Mouse (Mus musculus) hindbrain, embryonic 16.5 days (tissue): ENCODE data around the gene Uba52. TPM values are rescaled to one million over a fixed set of nuclear protein-coding genes. Genes with fewer than 3 reads are reported as not detected.

Experiments used
- ATAC-seq: fragments of 200-750 bp; cut with Nextera tagmentation; 2 replicates; pipeline ENCODE4 v1.8.0; 2017; ENCODE audit warnings: moderate TSS enrichment, moderate library complexity
- H3K27ac ChIP-seq: fragments of 300-500 bp; sonication (generic); 2 replicates; pipeline ENCODE4 v1.5.1; 2014; ENCODE audit warnings: low read depth, mild to moderate bottlenecking, control low read depth, low read length, moderate library complexity
- H3K27me3 ChIP-seq: fragments of 300-500 bp; sonication (generic); replicated peaks from 2 replicates; pipeline ENCODE4 v1.6.1; 2014; ENCODE audit warnings: low read length; ENCODE audit not compliant: control insufficient read depth, insufficient read depth
- H3K36me3 ChIP-seq: fragments of 300-500 bp; sonication (generic); 2 replicates; pipeline ENCODE4 v1.6.1; 2014; ENCODE audit warnings: mild to moderate bottlenecking, low read length, moderate library complexity, mixed read lengths; ENCODE audit not compliant: control insufficient read depth, insufficient read depth
- H3K4me1 ChIP-seq: fragments of 300-500 bp; sonication (generic); 2 replicates; pipeline ENCODE4 v1.6.1; 2014; ENCODE audit warnings: low read depth, low read length; ENCODE audit not compliant: control insufficient read depth, insufficient read depth
- H3K4me2 ChIP-seq: fragments of 300-500 bp; sonication (generic); 2 replicates; pipeline ENCODE4 v1.6.1; 2014; ENCODE audit warnings: mild to moderate bottlenecking, low read length, control low read depth, moderate library complexity
- H3K4me3 ChIP-seq: fragments of 300-500 bp; sonication (generic); 2 replicates; pipeline ENCODE4 v1.5.1; 2014; ENCODE audit warnings: mild to moderate bottlenecking, low read length, control low read depth, moderate library complexity
- H3K9ac ChIP-seq: fragments of 300-500 bp; sonication (generic); 2 replicates; pipeline ENCODE4 v1.6.1; 2014; ENCODE audit warnings: low read depth, mild to moderate bottlenecking, control low read depth, low read length, moderate library complexity
- H3K9me3 ChIP-seq: fragments of 300-500 bp; sonication (generic); 2 replicates; pipeline ENCODE4 v1.6.1; 2014; ENCODE audit warnings: mild to moderate bottlenecking, low read length, moderate library complexity; ENCODE audit not compliant: control insufficient read depth
- WGBS: fragments of 180-500 bp; shearing (Covaris S2); extraction: QIAGEN DNeasy Blood & Tissue Kit; methylation state at CpG from one replicate; pipeline ENCODE4 v1.1.7; 2014; 5-methylcytosine and 5-hydroxymethylcytosine counted together
- polyA plus RNA-seq: library from polyadenylated mRNA; unstranded; fragments of >200 nt; fragmentation: Nextera tagmentation; extraction: Ambion mirVana; gene quantifications from 2 replicates; pipeline ENCODE4 v1.2.1, GENCODE M21; 2015

Uba52 gene
- polyA plus RNA-seq, 1 experiment from 2014 or later: 576 TPM

GRCm38 (mm10) chr8:70538633-70539076, 28.1 kb upstream of the Uba52 start:
- no peaks in the 10 kb centered on the region for H3K9me3 ChIP-seq
- H3K4me3 ChIP-seq: peak overlapping the region; percentile 86
- H3K27me3 ChIP-seq: no peaks in the 10 kb centered on the region
- peak overlapping the region; percentile 63 for H3K9ac ChIP-seq
- peak; percentile 72 for ATAC-seq
- WGBS: under 1% methylated on average over 32 of the region's 32 CpGs
- H3K4me1 ChIP-seq: peaks cover 25% of the 10 kb centered on the region
- peak overlapping the region; percentile 93 for H3K27ac ChIP-seq
- peak overlapping the region; percentile 83 for H3K4me2 ChIP-seq
- H3K36me3 ChIP-seq: peaks cover 17% of the 10 kb centered on the region

- peak overlapping the region; percentile 83 for H3K4me2 ChIP-seq
- no peaks in the 10 kb centered on the region for H3K27me3 ChIP-seq
- H3K27ac ChIP-seq: peak overlapping the region; percentile 93
- no peaks in the 10 kb centered on the region for H3K9me3 ChIP-seq
- H3K36me3 ChIP-seq: peaks cover 17% of the 10 kb centered on the region
- peak; percentile 9 for ATAC-seq
- H3K4me1 ChIP-seq: peaks cover 25% of the 10 kb centered on the region
- 15% methylated on average over 24 of the region's 24 CpGs for WGBS
- peak overlapping the region; percentile 86 for H3K4me3 ChIP-seq
- peak overlapping the region; percentile 62 for H3K9ac ChIP-seq
These were observed 27.5 kb upstream of the Uba52 start for GRCm38 (mm10) chr8:70538024-70538579.

- Histone ChIP-seq H3K27me3 (no peaks in the 10 kb centered on the region), H3K9me3 (no peaks in the 10 kb centered on the region), H3K4me2 (no peak overlapping the region), H3K4me1 (peaks cover 13% of the 10 kb centered on the region), H3K4me3 (no peak overlapping the region), H3K27ac (no peak overlapping the region), H3K9ac (no peak overlapping the region), H3K36me3 (peaks cover 29% of the 10 kb centered on the region)
- no peak for ATAC-seq
- WGBS: 85% methylated on average over 2 of the region's 2 CpGs
These were observed 25.1 kb upstream of the Uba52 start for GRCm38 (mm10) chr8:70535701-70536100.

GRCm38 (mm10) chr8:70535221-70535620, 24.6 kb upstream of the Uba52 start:
- WGBS: 93% methylated on average over 3 of the region's 3 CpGs

GRCm38 (mm10) chr8:70534281-70534680, 23.7 kb upstream of the Uba52 start:
- 94% methylated on average over 12 of the region's 12 CpGs for WGBS
- Histone ChIP-seq H3K36me3 (peaks cover 34% of the 10 kb centered on the region), H3K9ac (no peak overlapping the region), H3K9me3 (no peaks in the 10 kb centered on the region), H3K4me2 (no peak overlapping the region), H3K27me3 (no peaks in the 10 kb centered on the region), H3K4me1 (peaks cover 8% of the 10 kb centered on the region), H3K27ac (no peak overlapping the region), H3K4me3 (no peak overlapping the region)
- ATAC-seq: no peak

More at GRCm38 (mm10) chr8:70535221-70535620, 24.6 kb upstream of the Uba52 start:
- Histone ChIP-seq H3K36me3 (peaks cover 31% of the 10 kb centered on the region), H3K9me3 (no peaks in the 10 kb centered on the region), H3K27me3 (no peaks in the 10 kb centered on the region), H3K4me2 (no peak overlapping the region), H3K9ac (no peak overlapping the region), H3K27ac (no peak overlapping the region), H3K4me1 (peaks cover 8% of the 10 kb centered on the region), H3K4me3 (no peak overlapping the region)
- no peak for ATAC-seq

GRCm38 (mm10) chr8:70530314-70530713, 19.7 kb upstream of the Uba52 start:
- 92% methylated on average over 2 of the region's 2 CpGs for WGBS
- peaks cover 26% of the 10 kb centered on the region for H3K36me3 ChIP-seq

GRCm38 (mm10) chr8:70529741-70530161, 19.1 kb upstream of the Uba52 start:
- no peak overlapping the region for H3K27ac ChIP-seq
- WGBS: 99% methylated on average over 3 of the region's 3 CpGs
- H3K27me3 ChIP-seq: no peaks in the 10 kb centered on the region
- H3K36me3 ChIP-seq: peaks cover 24% of the 10 kb centered on the region
- H3K9ac ChIP-seq: no peak overlapping the region
- H3K9me3 ChIP-seq: no peaks in the 10 kb centered on the region
- H3K4me2 ChIP-seq: no peak overlapping the region
- peaks cover 17% of the 10 kb centered on the region for H3K4me1 ChIP-seq
- H3K4me3 ChIP-seq: no peak overlapping the region
- no peak for ATAC-seq

More at GRCm38 (mm10) chr8:70530314-70530713, 19.7 kb upstream of the Uba52 start:
- no peaks in the 10 kb centered on the region for H3K9me3 ChIP-seq
- H3K9ac ChIP-seq: no peak overlapping the region
- H3K4me3 ChIP-seq: no peak overlapping the region
- no peak for ATAC-seq
- H3K27ac ChIP-seq: no peak overlapping the region
- peaks cover 17% of the 10 kb centered on the region for H3K4me1 ChIP-seq
- H3K4me2 ChIP-seq: no peak overlapping the region
- no peaks in the 10 kb centered on the region for H3K27me3 ChIP-seq

- peaks cover 22% of the 10 kb centered on the region for H3K36me3 ChIP-seq
- H3K4me3 ChIP-seq: no peak overlapping the region
- ATAC-seq: no peak
- no peak overlapping the region for H3K4me2 ChIP-seq
- H3K27me3 ChIP-seq: no peaks in the 10 kb centered on the region
- H3K4me1 ChIP-seq: peaks cover 17% of the 10 kb centered on the region
- 0 out of 2 replicates have a peak overlapping the region, but pooled peaks have one; percentile 2 for H3K9ac ChIP-seq
- 90% methylated on average over 5 of the region's 5 CpGs for WGBS
- no peak overlapping the region for H3K27ac ChIP-seq
- H3K9me3 ChIP-seq: no peaks in the 10 kb centered on the region
These were observed 18.7 kb upstream of the Uba52 start for GRCm38 (mm10) chr8:70529299-70529698.

- Histone ChIP-seq H3K27ac (peak overlapping the region; percentile 93), H3K36me3 (peaks cover 17% of the 10 kb centered on the region), H3K4me1 (peaks cover 21% of the 10 kb centered on the region), H3K9ac (peak overlapping the region; percentile 98), H3K4me2 (peak overlapping the region; percentile 89), H3K4me3 (peak overlapping the region; percentile 81), H3K27me3 (no peaks in the 10 kb centered on the region), H3K9me3 (no peaks in the 10 kb centered on the region)
- WGBS: 35% methylated on average over 13 of the region's 13 CpGs
- ATAC-seq: no peak; the same call in 1 of the 2 replicates
These were observed 17.7 kb upstream of the Uba52 start for GRCm38 (mm10) chr8:70528182-70528797.
